ENCODE assay signal across 17 mouse cellular contexts in the genomic region with DNA sequence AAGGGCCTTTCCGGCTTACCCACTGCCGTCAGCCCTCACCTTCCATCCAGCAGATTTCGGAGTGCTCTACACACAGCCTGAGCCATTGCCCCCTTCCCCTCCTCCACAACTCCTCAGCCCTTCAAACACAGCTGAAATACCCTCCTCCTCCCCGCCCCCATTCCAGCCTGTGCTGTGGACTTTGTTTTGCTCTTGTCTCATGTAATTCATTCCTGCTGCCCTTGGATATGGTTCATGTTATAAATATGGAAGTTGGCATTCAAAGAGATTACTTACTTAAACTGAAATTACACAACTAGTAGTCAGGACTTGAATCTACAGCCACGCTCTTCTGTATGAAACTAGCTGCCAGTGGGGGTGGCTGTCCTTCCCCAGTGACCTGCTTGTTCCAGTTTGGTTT. TPM values are rescaled to one million over a fixed set of nuclear protein-coding genes. Genes with fewer than 3 reads are reported as not detected.
"Had no signal": no experiment of that assay in that cellular context is flagged by ENCODE, and none has a peak within 500 bp of the region (broad histone marks: within the 10 kb centered on the region; RNA-seq: fewer than 3 reads in every experiment).

No protein-coding gene starts in this region.

- H3K9me3 ChIP-seq: limb, embryonic 10.5 days; liver, embryonic 12.5 days; megakaryocyte, embryonic 14.5 days; midbrain, embryonic 15.5 days; neural tube, embryonic 12.5 days; stomach, embryonic 15.5 days had no signal

- H3K27me3 ChIP-seq: liver, embryonic 12.5 days; megakaryocyte, embryonic 14.5 days; midbrain, embryonic 15.5 days; neural tube, embryonic 12.5 days; stomach, embryonic 15.5 days had no signal

- H3K4me3 ChIP-seq: left cerebral cortex, adult 2 months; limb, embryonic 10.5 days; liver, embryonic 12.5 days; midbrain, embryonic 15.5 days; neural tube, embryonic 12.5 days; stomach, embryonic 15.5 days had no signal

- H3K4me1 ChIP-seq: midbrain, embryonic 15.5 days; neural tube, embryonic 12.5 days had no signal

- DNase-seq: kidney, adult 8-10 months; retina, postnatal 1 day; right cerebral cortex, postnatal 4 days; spleen, adult 18-20 months; thymus, adult 2 months; thymus, postnatal 25 days had no signal

- H3K27ac ChIP-seq: kidney, postnatal 0 days; left cerebral cortex, adult 2 months; limb, embryonic 10.5 days; liver, embryonic 12.5 days; midbrain, embryonic 15.5 days; neural tube, embryonic 12.5 days; stomach, embryonic 15.5 days had no signal

- H3K9ac ChIP-seq: liver, embryonic 12.5 days; midbrain, embryonic 15.5 days; neural tube, embryonic 12.5 days; stomach, embryonic 15.5 days had no signal

- H3K4me2 ChIP-seq: liver, embryonic 12.5 days; midbrain, embryonic 11.5 days; midbrain, embryonic 15.5 days; neural tube, embryonic 12.5 days; stomach, embryonic 15.5 days had no signal

- ATAC-seq: intestine, embryonic 16.5 days; liver, embryonic 12.5 days; midbrain, embryonic 15.5 days had no signal

RNA-seq across cellular contexts. Expression of gene Hcrtr1, which starts 16.1 kb away (rescaled TPM):
- total RNA-seq: monocyte, adult 5-6 weeks had no signal
- polyA plus RNA-seq: limb, embryonic 10.5 days; liver, embryonic 12.5 days had no signal

RNA-seq across cellular contexts. Expression of gene Tinagl1, which starts 51.9 kb away (rescaled TPM):
- total RNA-seq: monocyte, adult 5-6 weeks had no signal
